Mouse (Mus musculus) heart, adult 2 months (tissue): ENCODE measurements at regions not wholly inside any gene's neighbourhood (a gene's known extent, or its start where the extent isn't known, plus 50 kb on each side); places are given as distances from the start of the nearest gene placed in this dataset.

Source experiments
- CTCF ChIP-seq: fragments of 200-600 bp; IDR thresholded peaks from 2 replicates; pipeline ENCODE4 v1.8.1; 2022; ENCODE audit warnings: antibody characterized with exemption, mild to moderate bottlenecking, moderate library complexity
- POLR2A ChIP-seq: fragments of 200-500 bp; IDR thresholded peaks from 2 replicates; pipeline ENCODE4 v1.6.1; 2011; ENCODE audit warnings: mild to moderate bottlenecking, low read depth, low read length, control low read depth; ENCODE audit not compliant: insufficient read depth

- TF ChIP-seq POLR2A: no peak
- no peak for TF ChIP-seq CTCF
Observed at GRCm38 (mm10) chr10:98185666-98186065, 459.1 kb upstream of the C030005K15Rik start.
